Comparison of ENCODE assay signal across 10 mouse cellular contexts in genomic region chr12:104938935-104939334, GRCm38 (mm10).
DNase-seq lines count a peak whose midpoint lies in the region; ATAC-seq and TF ChIP-seq lines count a peak whose summit lies in the region.
"Had no signal": no experiment of that assay in that cellular context is flagged by ENCODE, and none has a peak within 500 bp of the region (broad histone marks: within the 10 kb centered on the region; RNA-seq: fewer than 3 reads in every experiment).

No protein-coding gene starts in this region.

- ATAC-seq in cerebellum, adult (ENCODE audit: insufficient number of reproducible peaks, low FRiP score, low TSS enrichment) = peak; percentile 50
- peak; percentile 18; the same call in 1 of the 2 replicates for ATAC-seq in limb, embryonic 11.5 days (ENCODE audit: insufficient number of reproducible peaks, low FRiP score, low TSS enrichment, low read depth)

- H3K27me3 ChIP-seq in limb, embryonic 11.5 days (ENCODE audit: control insufficient read depth, insufficient read depth, low read length) = no peaks in the 10 kb centered on the region

- no peaks in the 10 kb centered on the region for H3K9me3 ChIP-seq in limb, embryonic 11.5 days (ENCODE audit: control insufficient read depth, low read length)

- no peak overlapping the region for H3K9ac ChIP-seq in limb, embryonic 11.5 days (ENCODE audit: low read length)
- H3K9ac ChIP-seq: embryonic facial prominence, embryonic 13.5 days; limb, embryonic 15.5 days had no signal

- DNase-seq in layer of hippocampus, adult 2 months (ENCODE audit: low spot score in 2 of 2) = no peak
- DNase-seq in layer of hippocampus, adult 9-10 months (ENCODE audit: low spot score) = no peak
- DNase-seq in cerebellum, postnatal 25 days = peak; percentile 78
- DNase-seq in limb, embryonic 11.5 days (ENCODE audit: low spot score) = no peak
- no peak for DNase-seq in adrenal gland, postnatal 14 days
- DNase-seq in urinary bladder, adult 18-20 months (ENCODE audit: low spot score in 2 of 2) = no peak
- no peak for DNase-seq in thymus, postnatal 25 days

- H3K27ac ChIP-seq in layer of hippocampus, adult 2 months = peak overlapping the region; percentile 61; the same call in 1 of the 2 replicates
- peak overlapping the region; percentile 70 for H3K27ac ChIP-seq in limb, embryonic 11.5 days (replicated peaks; ENCODE audit: low read depth, low read length)
- H3K27ac ChIP-seq: embryonic facial prominence, embryonic 13.5 days; limb, embryonic 15.5 days had no signal

- no peak overlapping the region; the same call in 1 of the 2 replicates for H3K4me3 ChIP-seq in layer of hippocampus, adult 2 months
- no peak overlapping the region for H3K4me3 ChIP-seq in limb, embryonic 11.5 days (ENCODE audit: low read depth, low read length)
- H3K4me3 ChIP-seq: embryonic facial prominence, embryonic 13.5 days had no signal

- no peak for TF ChIP-seq CTCF in layer of hippocampus, adult 2 months (conservative IDR thresholded peaks at IDR 0.05)

- H3K4me1 ChIP-seq in limb, embryonic 11.5 days (ENCODE audit: control insufficient read depth, insufficient read depth, low read length) = peaks cover 13% of the 10 kb centered on the region

- H3K36me3 ChIP-seq in limb, embryonic 11.5 days (ENCODE audit: control insufficient read depth, insufficient read depth, low read length) = no peaks in the 10 kb centered on the region; the same call in 1 of the 2 replicates

- peak overlapping the region; percentile 1; the same call in 1 of the 2 replicates for H3K4me2 ChIP-seq in limb, embryonic 11.5 days (ENCODE audit: low read depth, severe bottlenecking)

- 51% methylated on average over 5 of the region's 5 CpGs for WGBS in limb, embryonic 11.5 days

Comparison
In these comparisons a context has a peak if more than half of its experiments do, and no peak if none do; other contexts are left out.
1. DNase-seq: peak in cerebellum, postnatal 25 days (2 of 2); none in layer of hippocampus, adult 2 months (0 of 2), layer of hippocampus, adult 9-10 months (single experiment), limb, embryonic 11.5 days (single experiment), adrenal gland, postnatal 14 days (single experiment), urinary bladder, adult 18-20 months (0 of 2) and thymus, postnatal 25 days (single experiment).